Mouse (Mus musculus) kidney, embryonic 15.5 days (tissue): ENCODE data around the gene Tpgs1. TPM values are rescaled to one million over a fixed set of nuclear protein-coding genes. Genes with fewer than 3 reads are reported as not detected.

Experiments used
- ATAC-seq: fragments of 200-750 bp; cut with Nextera tagmentation; replicated peaks from 2 replicates; pipeline ENCODE4 v1.8.0; 2017; ENCODE audit warnings: moderate TSS enrichment; ENCODE audit not compliant: low FRiP score
- H3K27ac ChIP-seq: fragments of 300-500 bp; sonication (generic); 2 replicates; pipeline ENCODE4 v1.5.1; 2015; ENCODE audit warnings: mild to moderate bottlenecking, inconsistent platforms
- H3K27me3 ChIP-seq: fragments of 300-500 bp; sonication (generic); 2 replicates; pipeline ENCODE4 v1.6.1; 2015; ENCODE audit warnings: inconsistent platforms
- H3K36me3 ChIP-seq: fragments of 300-500 bp; sonication (generic); 2 replicates; pipeline ENCODE4 v1.6.1; 2015; ENCODE audit warnings: inconsistent platforms
- H3K4me1 ChIP-seq: fragments of 300-500 bp; sonication (generic); 2 replicates; pipeline ENCODE4 v1.6.1; 2015; ENCODE audit warnings: inconsistent platforms
- H3K4me2 ChIP-seq: fragments of 300-500 bp; sonication (generic); 2 replicates; pipeline ENCODE4 v1.6.1; 2015; ENCODE audit warnings: moderate library complexity, mild to moderate bottlenecking, inconsistent platforms
- H3K4me3 ChIP-seq: fragments of 300-500 bp; sonication (generic); replicated peaks from 2 replicates; pipeline ENCODE4 v1.5.1; 2015; ENCODE audit warnings: mild to moderate bottlenecking, inconsistent platforms
- H3K9ac ChIP-seq: fragments of 300-500 bp; sonication (generic); 2 replicates; pipeline ENCODE4 v1.6.1; 2015; ENCODE audit warnings: mild to moderate bottlenecking, inconsistent platforms
- H3K9me3 ChIP-seq: fragments of 300-500 bp; sonication (generic); replicated peaks from 2 replicates; pipeline ENCODE4 v1.6.1; 2016; ENCODE audit warnings: inconsistent platforms
- WGBS: fragments of 180-500 bp; shearing (Covaris S2); methylation state at CpG from one replicate; pipeline ENCODE4 v1.1.7; 2015; ENCODE audit warnings: mixed read lengths; 5-methylcytosine and 5-hydroxymethylcytosine counted together
- polyA plus RNA-seq: library from polyadenylated mRNA; unstranded; fragments of >200 nt; fragmentation: Nextera tagmentation; extraction: Ambion mirVana; gene quantifications from 2 replicates; pipeline ENCODE4 v1.2.1, GENCODE M21; 2015

Gene Tpgs1
- polyA plus RNA-seq, 1 experiment from 2014 or later, result 81.4 TPM

DNA sequence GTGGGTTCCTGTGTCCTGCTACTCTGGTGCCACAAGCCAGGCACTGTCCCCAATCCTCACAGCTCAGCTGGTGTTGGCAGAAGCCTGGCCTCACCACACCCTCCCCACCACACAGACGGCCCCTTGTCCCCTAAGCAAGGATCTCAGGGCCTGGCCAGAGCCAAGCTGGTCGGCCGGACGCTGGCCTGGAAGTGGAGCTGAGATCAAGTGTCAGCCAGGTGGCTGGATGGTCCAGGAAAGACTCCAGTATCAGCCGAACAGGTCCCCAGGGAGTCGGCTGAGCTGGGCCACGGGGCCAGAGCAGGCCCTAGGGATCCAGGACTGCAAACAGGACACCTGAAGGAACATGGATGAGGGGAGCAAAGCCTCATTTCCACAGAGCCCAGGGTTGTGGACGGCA, 23.5 kb upstream of the Tpgs1 start, which contains the start of gene Odf3l2:
Odf3l2 (minus strand) TSS at position 28 of the 400 bp plus-strand sequence.
- Histone ChIP-seq H3K9me3 (no peaks in the 10 kb centered on the region), H3K4me3 (no peak within 1 kb of the TSS), H3K27ac (no peak within 1 kb of the TSS), H3K4me1 (no peaks in the 10 kb centered on the region), H3K9ac (no peak within 1 kb of the TSS), H3K27me3 (no peaks in the 10 kb centered on the region; the same call in 1 of the 2 replicates), H3K4me2 (no peak within 1 kb of the TSS), H3K36me3 (no peaks in the 10 kb centered on the region)
- WGBS, result 51% methylated on average over 8 of the region's 8 CpGs
- no peak for ATAC-seq

DNA sequence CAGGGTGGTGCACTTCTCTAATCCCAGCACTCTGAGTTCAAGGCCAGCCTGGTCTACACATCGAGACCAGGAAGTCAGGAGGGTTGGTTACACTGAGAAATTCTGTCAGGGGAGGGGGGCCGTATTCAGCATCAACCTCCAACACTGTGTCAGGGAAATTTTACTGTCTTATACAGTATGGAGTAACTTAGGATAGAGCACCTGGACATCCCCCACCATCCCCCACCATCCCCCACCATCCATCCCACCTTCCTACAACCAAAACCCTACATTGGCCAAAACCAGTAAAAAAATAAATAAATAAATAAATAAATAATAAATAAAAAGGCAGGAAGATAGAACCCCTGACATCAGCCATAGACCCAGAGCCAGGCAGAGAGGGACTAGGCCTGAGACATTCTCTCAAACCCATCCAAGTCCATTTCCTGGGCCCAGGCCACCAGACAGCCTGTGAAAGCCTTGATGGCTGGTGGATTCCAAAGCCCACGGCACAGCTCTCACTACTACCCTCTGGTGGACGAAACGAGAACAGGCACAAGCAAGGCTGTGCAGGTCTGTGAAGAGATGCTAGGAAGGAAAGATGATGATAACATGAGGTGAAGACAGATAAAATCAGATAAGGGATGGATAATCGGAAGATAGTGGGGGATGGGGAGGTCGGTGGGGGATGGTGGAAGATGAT, 20.0 kb upstream of the Tpgs1 start:
- Histone ChIP-seq H3K9me3 (no peaks in the 10 kb centered on the region), H3K9ac (no peak overlapping the region), H3K4me1 (no peaks in the 10 kb centered on the region), H3K4me2 (no peak overlapping the region), H3K27me3 (peaks cover 9% of the 10 kb centered on the region), H3K27ac (no peak overlapping the region), H3K4me3 (no peak overlapping the region), H3K36me3 (no peaks in the 10 kb centered on the region)
- peak; percentile 27; the same call in 1 of the 2 replicates for ATAC-seq
- 33% methylated on average over 7 of the region's 7 CpGs for WGBS

DNA sequence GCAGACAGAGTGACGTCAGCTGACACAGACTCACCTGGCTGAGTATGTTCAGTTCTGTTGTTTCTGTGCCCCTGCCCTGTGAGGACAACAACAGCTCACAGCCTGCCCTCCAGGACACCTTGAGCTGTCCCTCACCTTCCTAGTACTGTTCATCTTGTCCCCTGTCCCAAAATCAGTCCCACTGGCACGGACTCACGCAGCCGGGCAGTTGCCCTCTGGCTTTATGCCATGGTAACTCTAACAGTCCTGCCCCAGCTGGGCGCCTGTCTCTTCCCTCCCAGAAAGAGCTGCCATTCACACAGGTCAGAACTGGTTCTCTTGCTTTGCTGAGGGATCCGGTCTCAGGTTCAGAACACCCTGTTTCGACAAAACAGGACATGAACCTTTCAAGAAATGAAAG, 16.4 kb upstream of the Tpgs1 start:
- Histone ChIP-seq H3K4me3 (no peak overlapping the region), H3K4me1 (no peaks in the 10 kb centered on the region), H3K27ac (no peak overlapping the region), H3K27me3 (peaks cover 23% of the 10 kb centered on the region), H3K9me3 (no peaks in the 10 kb centered on the region), H3K4me2 (no peak overlapping the region), H3K36me3 (no peaks in the 10 kb centered on the region), H3K9ac (no peak overlapping the region)
- 83% methylated on average over 7 of the region's 7 CpGs for WGBS
- no peak for ATAC-seq

DNA sequence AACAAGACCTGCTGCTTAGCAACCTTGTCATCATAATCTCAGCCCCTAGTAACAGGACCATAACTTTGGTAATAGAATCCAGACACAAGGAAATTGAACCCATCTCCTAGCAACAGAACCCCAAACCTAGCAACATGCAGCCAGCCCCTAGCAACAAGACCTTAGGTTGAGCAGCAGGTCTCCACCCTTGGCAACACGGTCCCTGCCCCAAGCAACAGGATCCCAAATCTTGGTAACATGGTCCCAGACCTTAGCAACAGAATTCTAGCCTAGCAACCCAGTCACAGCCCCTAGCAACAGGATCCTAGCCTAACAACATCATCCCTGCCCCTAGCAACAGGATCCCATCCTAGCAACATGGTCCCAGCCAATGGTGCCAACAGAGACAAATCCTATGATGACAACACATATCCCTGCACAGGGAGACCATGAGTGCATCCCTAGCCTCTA, 14.2 kb upstream of the Tpgs1 start:
- Histone ChIP-seq H3K27me3 (peaks cover 23% of the 10 kb centered on the region), H3K9ac (no peak overlapping the region), H3K4me2 (no peak overlapping the region), H3K27ac (no peak overlapping the region), H3K4me1 (no peaks in the 10 kb centered on the region), H3K36me3 (no peaks in the 10 kb centered on the region), H3K4me3 (no peak overlapping the region), H3K9me3 (no peaks in the 10 kb centered on the region)
- no peak for ATAC-seq
- WGBS, result 34% methylated on average over 1 of the region's 1 CpGs

DNA sequence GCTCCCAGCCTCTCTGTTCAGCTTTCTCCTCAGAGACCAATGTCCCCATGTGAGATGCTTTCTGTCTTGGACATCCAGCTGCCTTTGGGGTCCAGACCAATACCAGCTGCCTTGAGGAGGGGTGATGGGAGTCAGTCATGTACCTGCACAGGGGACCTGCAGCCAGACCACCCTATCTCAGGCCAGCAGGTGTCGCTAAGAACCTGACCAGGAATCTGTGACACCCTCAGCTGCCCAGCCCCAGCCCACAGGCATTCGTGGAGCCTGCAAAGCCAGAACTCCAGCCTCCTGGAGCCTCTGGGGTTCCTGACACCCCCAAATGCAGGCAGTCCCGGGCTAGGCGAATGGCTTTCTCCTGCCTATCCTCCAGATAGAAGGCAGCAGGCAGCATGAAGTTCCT, 10.3 kb upstream of the Tpgs1 start:
- Histone ChIP-seq H3K36me3 (no peaks in the 10 kb centered on the region), H3K4me3 (no peak overlapping the region), H3K9me3 (no peaks in the 10 kb centered on the region), H3K27ac (no peak overlapping the region), H3K4me1 (peaks cover 9% of the 10 kb centered on the region), H3K27me3 (peaks cover 17% of the 10 kb centered on the region), H3K4me2 (no peak overlapping the region), H3K9ac (no peak overlapping the region)
- WGBS, result 13% methylated on average over 4 of the region's 4 CpGs
- ATAC-seq, result 0 out of 2 replicates have a peak, but pooled peaks have one; percentile 40

DNA sequence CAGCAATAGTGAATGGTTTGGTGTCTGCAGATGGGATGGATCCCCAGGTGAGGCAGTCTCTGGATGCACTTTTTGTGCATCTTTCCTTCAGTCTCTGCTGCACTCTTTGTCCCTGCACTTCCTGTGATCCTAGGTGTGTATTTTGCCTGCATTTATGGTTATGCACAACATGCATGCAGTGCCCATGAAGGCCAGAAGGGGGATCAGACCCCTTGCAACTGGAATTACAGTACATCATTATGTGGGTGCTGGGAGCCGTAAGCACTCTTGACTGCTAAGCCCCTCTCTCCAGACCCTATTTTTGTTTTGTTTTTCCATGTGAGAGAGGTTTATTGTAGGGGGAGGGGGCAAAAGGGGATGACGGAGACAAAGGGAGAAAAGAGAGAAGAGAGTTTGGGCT, 8.9 kb upstream of the Tpgs1 start:
- ATAC-seq, result no peak
- H3K9ac ChIP-seq, result no peak overlapping the region
- H3K27me3 ChIP-seq, result peaks cover 9% of the 10 kb centered on the region; the same call in 1 of the 2 replicates
- no peak overlapping the region for H3K4me2 ChIP-seq
- H3K36me3 ChIP-seq, result no peaks in the 10 kb centered on the region
- no peak overlapping the region for H3K27ac ChIP-seq
- WGBS, result 74% methylated on average over 2 of the region's 2 CpGs
- H3K9me3 ChIP-seq, result no peaks in the 10 kb centered on the region
- peaks cover 19% of the 10 kb centered on the region for H3K4me1 ChIP-seq
- H3K4me3 ChIP-seq, result no peak overlapping the region

DNA sequence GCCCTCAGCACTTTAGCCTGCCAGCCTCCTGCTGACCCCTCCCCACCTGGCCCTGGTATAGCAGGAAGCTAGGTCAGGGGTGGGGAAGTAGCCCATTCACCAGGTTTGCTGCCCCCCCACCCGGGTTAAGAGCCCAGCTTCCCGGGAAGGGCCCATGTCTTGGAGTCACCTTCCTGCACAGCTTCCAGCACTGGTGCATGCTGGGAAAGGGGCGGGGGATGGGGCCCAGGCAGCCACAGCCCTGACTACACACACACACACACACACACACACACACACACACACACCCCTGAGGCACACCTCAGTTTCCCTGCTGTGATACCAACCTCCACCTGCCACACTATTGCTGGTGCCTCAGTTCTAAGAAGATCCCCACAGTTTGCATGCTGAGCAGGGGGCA, 7.3 kb upstream of the Tpgs1 start:
- Histone ChIP-seq H3K9me3 (no peaks in the 10 kb centered on the region), H3K4me3 (no peak overlapping the region), H3K9ac (no peak overlapping the region), H3K27ac (no peak overlapping the region), H3K27me3 (no peaks in the 10 kb centered on the region), H3K4me1 (peaks cover 19% of the 10 kb centered on the region), H3K36me3 (no peaks in the 10 kb centered on the region), H3K4me2 (no peak overlapping the region)
- WGBS, result 21% methylated on average over 2 of the region's 3 CpGs
- ATAC-seq, result no peak

DNA sequence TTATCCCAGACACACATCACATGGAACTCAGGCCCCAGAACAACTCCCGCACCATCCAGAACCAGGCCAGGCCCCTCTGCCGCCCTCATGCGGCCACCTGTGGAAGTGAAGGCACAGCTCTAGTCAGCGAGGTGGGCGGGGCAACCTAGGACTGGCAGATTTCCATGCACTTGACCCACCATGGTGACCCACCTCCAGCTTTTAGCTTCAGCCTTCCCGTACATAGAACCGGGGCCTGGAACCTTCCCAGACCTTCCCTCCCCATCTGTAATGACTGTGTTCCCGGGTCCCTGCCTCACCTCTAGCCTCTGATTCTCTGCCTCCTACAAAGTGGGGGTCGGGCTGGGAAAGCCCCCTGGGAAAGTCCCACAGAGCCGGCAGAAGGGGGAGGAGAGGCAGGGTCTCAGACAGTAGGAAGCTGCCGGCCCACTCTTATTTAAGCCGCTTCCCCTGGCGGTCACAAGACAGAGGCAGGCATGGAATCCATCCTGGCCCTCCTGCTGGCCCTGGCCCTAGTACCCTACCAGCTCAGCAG, 5.0 kb upstream of the Tpgs1 start, which contains the start of gene Madcam1:
Madcam1 (plus strand) TSS at position 429 of the 535 bp plus-strand sequence.
- Histone ChIP-seq H3K9me3 (no peaks in the 10 kb centered on the region), H3K4me3 (no peak within 1 kb of the TSS), H3K27me3 (no peaks in the 10 kb centered on the region), H3K9ac (no peak within 1 kb of the TSS), H3K27ac (no peak within 1 kb of the TSS), H3K4me1 (peaks cover 19% of the 10 kb centered on the region), H3K36me3 (no peaks in the 10 kb centered on the region), H3K4me2 (peak within 1 kb of the TSS; percentile 14; the same call in 1 of the 2 replicates)
- WGBS, result 9% methylated on average over 13 of the region's 13 CpGs
- peak; percentile 38 for ATAC-seq

DNA sequence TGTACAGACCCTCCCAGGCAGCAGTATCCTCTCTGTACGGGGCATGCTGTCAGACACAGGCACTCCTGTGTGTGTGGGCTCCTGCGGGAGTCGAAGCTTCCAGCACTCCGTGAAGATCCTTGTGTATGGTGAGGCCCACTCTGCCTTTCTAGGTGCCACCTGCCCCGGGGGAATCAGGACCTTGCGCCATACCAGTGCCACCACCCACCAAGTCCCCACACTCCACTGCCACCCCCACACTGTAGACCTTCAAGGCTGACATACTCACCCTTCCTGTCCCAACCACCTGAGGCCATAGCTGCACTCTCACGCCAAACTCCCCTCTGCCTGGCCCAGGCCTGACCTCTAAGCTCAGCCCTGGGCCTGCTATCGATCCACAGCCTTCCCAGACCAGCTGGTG, 4.1 kb upstream of the Tpgs1 start:
- Histone ChIP-seq H3K4me3 (no peak overlapping the region), H3K36me3 (no peaks in the 10 kb centered on the region), H3K4me1 (peaks cover 20% of the 10 kb centered on the region), H3K9me3 (no peaks in the 10 kb centered on the region), H3K27me3 (no peaks in the 10 kb centered on the region), H3K9ac (no peak overlapping the region), H3K27ac (no peak overlapping the region), H3K4me2 (no peak overlapping the region)
- ATAC-seq, result no peak
- WGBS, result 82% methylated on average over 8 of the region's 8 CpGs

DNA sequence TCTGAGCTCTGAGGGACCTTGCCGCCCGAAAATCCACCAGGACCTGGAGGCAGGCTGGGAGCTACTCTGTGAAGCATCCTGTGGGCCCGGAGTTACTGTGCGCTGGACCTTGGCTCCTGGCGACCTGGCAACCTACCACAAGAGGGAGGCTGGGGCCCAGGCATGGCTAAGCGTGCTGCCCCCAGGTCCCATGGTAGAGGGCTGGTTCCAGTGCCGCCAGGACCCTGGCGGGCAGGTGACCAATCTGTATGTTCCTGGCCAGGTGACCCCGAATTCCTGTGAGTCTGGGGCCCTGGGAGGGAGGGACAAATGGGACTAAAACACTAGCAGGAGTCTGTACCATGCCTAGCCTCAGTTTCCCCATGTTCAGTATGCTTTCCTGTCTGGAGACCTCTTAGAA, 2.7 kb upstream of the Tpgs1 start:
- H3K4me1 ChIP-seq, result peaks cover 34% of the 10 kb centered on the region
- H3K4me3 ChIP-seq, result no peak overlapping the region
- no peak for ATAC-seq
- 65% methylated on average over 9 of the region's 9 CpGs for WGBS
- no peaks in the 10 kb centered on the region for H3K36me3 ChIP-seq
- H3K9me3 ChIP-seq, result no peaks in the 10 kb centered on the region
- H3K4me2 ChIP-seq, result no peak overlapping the region
- H3K27me3 ChIP-seq, result no peaks in the 10 kb centered on the region
- no peak overlapping the region for H3K9ac ChIP-seq
- H3K27ac ChIP-seq, result no peak overlapping the region

DNA sequence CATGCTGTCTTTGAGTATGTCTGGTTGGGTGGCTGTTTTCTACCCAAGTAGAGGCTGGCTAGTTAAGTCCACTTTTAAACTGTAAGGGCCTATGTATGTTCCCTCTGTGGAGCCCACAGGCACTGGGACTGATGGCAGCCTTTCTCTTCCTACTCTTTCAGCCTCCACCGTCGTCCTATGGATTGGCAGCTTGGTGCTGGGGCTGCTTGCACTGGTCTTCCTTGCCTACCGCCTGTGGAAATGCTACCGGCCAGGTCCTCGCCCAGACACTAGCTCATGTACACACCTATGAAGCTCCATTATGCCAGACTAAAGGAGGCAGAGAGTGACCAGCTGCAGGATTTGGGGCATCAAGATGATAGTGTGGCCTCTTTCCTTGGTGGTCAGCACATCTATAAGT, 1.1 kb upstream of the Tpgs1 start:
- Histone ChIP-seq H3K36me3 (peaks cover 2% of the 10 kb centered on the region; the same call in 1 of the 2 replicates), H3K4me3 (no peak overlapping the region), H3K27ac (no peak overlapping the region), H3K4me2 (no peak overlapping the region), H3K27me3 (no peaks in the 10 kb centered on the region), H3K9ac (no peak overlapping the region), H3K4me1 (peaks cover 42% of the 10 kb centered on the region), H3K9me3 (no peaks in the 10 kb centered on the region)
- 86% methylated on average over 5 of the region's 5 CpGs for WGBS
- no peak for ATAC-seq

DNA sequence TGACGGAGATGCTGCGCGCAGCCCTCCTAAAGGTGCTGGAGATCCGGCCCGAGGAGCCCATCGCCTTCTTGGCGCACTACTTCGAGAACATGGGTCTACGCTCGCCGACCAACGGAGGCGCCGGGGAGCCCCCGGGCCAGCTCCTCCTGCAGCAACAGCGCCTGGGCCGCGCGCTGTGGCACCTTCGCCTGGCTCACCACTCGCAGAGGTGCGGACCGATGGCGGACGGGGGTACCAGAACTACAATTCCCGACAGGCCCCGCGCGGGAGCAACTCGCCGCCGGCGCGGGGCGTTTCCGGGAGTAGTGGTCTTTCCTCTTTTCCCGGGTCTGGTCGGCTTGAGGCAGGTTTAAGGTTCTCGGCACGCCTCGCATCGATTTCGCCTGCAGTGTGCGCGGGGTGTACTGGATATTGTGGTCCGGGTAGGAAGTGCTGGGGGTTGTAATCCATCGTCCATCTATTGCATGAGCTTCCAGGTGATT, 448 bp downstream of the Tpgs1 start:
- H3K27ac ChIP-seq, result peak overlapping the region; percentile 97
- H3K36me3 ChIP-seq, result peaks cover 13% of the 10 kb centered on the region
- peak; percentile 47 for ATAC-seq
- peaks cover 30% of the 10 kb centered on the region for H3K4me1 ChIP-seq
- no peaks in the 10 kb centered on the region for H3K27me3 ChIP-seq
- H3K4me2 ChIP-seq, result peak overlapping the region; percentile 79
- peak overlapping the region; percentile 86 for H3K9ac ChIP-seq
- peak overlapping the region; percentile 99 for H3K4me3 ChIP-seq
- WGBS, result under 1% methylated on average over 47 of the region's 47 CpGs
- no peaks in the 10 kb centered on the region for H3K9me3 ChIP-seq
